Mouse (Mus musculus): ENCODE data around the gene Pim3. TPM values are rescaled to one million over a fixed set of nuclear protein-coding genes. Genes with fewer than 3 reads are reported as not detected.

Pim3 gene
- polyA plus RNA-seq, 1 experiment from 2014 or later = 46.2 TPM

GRCm38 (mm10) chr15:88842300-88842673, 19.7 kb upstream of the Pim3 start:
- H3K27ac ChIP-seq (ENCODE audit: low read depth, low read length) = no peak overlapping the region
- 68% methylated on average over 3 of the region's 3 CpGs for WGBS
- no peaks in the 10 kb centered on the region for H3K9me3 ChIP-seq (ENCODE audit: control insufficient read depth, low read length)

GRCm38 (mm10) chr15:88843486-88844097, 18.4 kb upstream of the Pim3 start:
- H3K36me3 ChIP-seq (ENCODE audit: control insufficient read depth, insufficient read depth, low read length) = no peaks in the 10 kb centered on the region
- no peak overlapping the region for H3K27ac ChIP-seq (ENCODE audit: low read depth, low read length)
- no peak overlapping the region for H3K4me3 ChIP-seq (ENCODE audit: low read length)
- ATAC-seq (ENCODE audit: low FRiP score, low TSS enrichment) = no peak
- no peak overlapping the region for H3K4me2 ChIP-seq (replicated peaks; ENCODE audit: low read depth, low read length)
- H3K4me1 ChIP-seq (ENCODE audit: control insufficient read depth, insufficient read depth, low read length) = peaks cover 5% of the 10 kb centered on the region; the same call in 1 of the 2 replicates
- H3K27me3 ChIP-seq (ENCODE audit: control insufficient read depth, insufficient read depth, low read length) = no peaks in the 10 kb centered on the region
- no peaks in the 10 kb centered on the region for H3K9me3 ChIP-seq (ENCODE audit: control insufficient read depth, low read length)
- no peak overlapping the region for H3K9ac ChIP-seq (ENCODE audit: low read depth, low read length)
- WGBS = 38% methylated on average over 8 of the region's 8 CpGs

More at GRCm38 (mm10) chr15:88842300-88842673, 19.7 kb upstream of the Pim3 start:
- no peak overlapping the region for H3K4me3 ChIP-seq (ENCODE audit: low read length)
- H3K4me2 ChIP-seq (replicated peaks; ENCODE audit: low read depth, low read length) = no peak overlapping the region
- no peak for ATAC-seq (ENCODE audit: low FRiP score, low TSS enrichment)
- H3K27me3 ChIP-seq (ENCODE audit: control insufficient read depth, insufficient read depth, low read length) = no peaks in the 10 kb centered on the region
- H3K36me3 ChIP-seq (ENCODE audit: control insufficient read depth, insufficient read depth, low read length) = no peaks in the 10 kb centered on the region
- H3K9ac ChIP-seq (ENCODE audit: low read depth, low read length) = no peak overlapping the region
- peaks cover 10% of the 10 kb centered on the region; the same call in 1 of the 2 replicates for H3K4me1 ChIP-seq (ENCODE audit: control insufficient read depth, insufficient read depth, low read length)

- 88% methylated on average over 7 of the region's 7 CpGs for WGBS
- no peak for ATAC-seq (ENCODE audit: low FRiP score, low TSS enrichment)
- H3K4me3 ChIP-seq (ENCODE audit: low read length) = no peak overlapping the region
- no peaks in the 10 kb centered on the region for H3K27me3 ChIP-seq (ENCODE audit: control insufficient read depth, insufficient read depth, low read length)
- no peaks in the 10 kb centered on the region for H3K4me1 ChIP-seq (ENCODE audit: control insufficient read depth, insufficient read depth, low read length)
- no peak overlapping the region for H3K4me2 ChIP-seq (replicated peaks; ENCODE audit: low read depth, low read length)
- no peak overlapping the region for H3K9ac ChIP-seq (ENCODE audit: low read depth, low read length)
- H3K27ac ChIP-seq (ENCODE audit: low read depth, low read length) = no peak overlapping the region
- no peaks in the 10 kb centered on the region for H3K9me3 ChIP-seq (ENCODE audit: control insufficient read depth, low read length)
- no peaks in the 10 kb centered on the region for H3K36me3 ChIP-seq (ENCODE audit: control insufficient read depth, insufficient read depth, low read length)
These were observed 17.0 kb upstream of the Pim3 start for GRCm38 (mm10) chr15:88844966-88845365.

- WGBS = 100% methylated on average over 1 of the region's 1 CpGs
- Histone ChIP-seq H3K27me3 (ENCODE audit: control insufficient read depth, insufficient read depth, low read length) (no peaks in the 10 kb centered on the region), H3K4me2 (replicated peaks; ENCODE audit: low read depth, low read length) (no peak overlapping the region), H3K9me3 (ENCODE audit: control insufficient read depth, low read length) (no peaks in the 10 kb centered on the region), H3K36me3 (ENCODE audit: control insufficient read depth, insufficient read depth, low read length) (no peaks in the 10 kb centered on the region), H3K4me3 (ENCODE audit: low read length) (no peak overlapping the region), H3K27ac (ENCODE audit: low read depth, low read length) (no peak overlapping the region), H3K9ac (ENCODE audit: low read depth, low read length) (no peak overlapping the region), H3K4me1 (ENCODE audit: control insufficient read depth, insufficient read depth, low read length) (peaks cover 14% of the 10 kb centered on the region; the same call in 1 of the 2 replicates)
- no peak for ATAC-seq (ENCODE audit: low FRiP score, low TSS enrichment)
These were observed 13.3 kb upstream of the Pim3 start for GRCm38 (mm10) chr15:88848661-88849060.

DNA sequence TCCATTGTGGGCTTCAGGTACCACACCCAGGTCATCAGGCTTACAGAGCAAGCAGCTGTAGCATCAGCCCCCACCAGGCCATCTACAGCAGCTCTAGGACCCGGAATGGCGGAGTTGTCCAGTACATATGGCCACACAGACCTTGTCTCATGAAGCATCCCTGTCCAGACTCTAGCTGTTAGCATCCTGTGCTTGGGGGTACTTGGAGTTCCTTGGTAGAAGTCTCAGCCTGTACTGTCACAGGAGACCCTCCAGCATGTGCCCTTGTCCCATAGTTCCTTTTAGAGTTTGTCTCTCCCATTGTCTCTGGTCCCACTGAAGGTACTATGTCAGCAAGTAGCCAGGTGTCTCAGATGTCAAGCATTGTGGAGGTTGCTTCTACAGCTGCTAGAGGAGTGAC, 12.4 kb upstream of the Pim3 start:
- ATAC-seq (ENCODE audit: low FRiP score, low TSS enrichment) = no peak
- no peak overlapping the region for H3K9ac ChIP-seq (ENCODE audit: low read depth, low read length)
- H3K36me3 ChIP-seq (ENCODE audit: control insufficient read depth, insufficient read depth, low read length) = no peaks in the 10 kb centered on the region
- no peak overlapping the region for H3K4me2 ChIP-seq (replicated peaks; ENCODE audit: low read depth, low read length)
- no peaks in the 10 kb centered on the region for H3K27me3 ChIP-seq (ENCODE audit: control insufficient read depth, insufficient read depth, low read length)
- H3K4me3 ChIP-seq (ENCODE audit: low read length) = no peak overlapping the region
- no peaks in the 10 kb centered on the region for H3K9me3 ChIP-seq (ENCODE audit: control insufficient read depth, low read length)
- peaks cover 21% of the 10 kb centered on the region for H3K4me1 ChIP-seq (ENCODE audit: control insufficient read depth, insufficient read depth, low read length)
- no peak overlapping the region for H3K27ac ChIP-seq (ENCODE audit: low read depth, low read length)
- WGBS = 90% methylated on average over 2 of the region's 2 CpGs

GRCm38 (mm10) chr15:88850146-88850826, 11.7 kb upstream of the Pim3 start:
- H3K4me2 ChIP-seq (replicated peaks; ENCODE audit: low read depth, low read length) = no peak overlapping the region
- no peak; the same call in 1 of the 2 replicates for ATAC-seq (ENCODE audit: low FRiP score, low TSS enrichment)
- H3K9me3 ChIP-seq (ENCODE audit: control insufficient read depth, low read length) = no peaks in the 10 kb centered on the region
- H3K4me1 ChIP-seq (ENCODE audit: control insufficient read depth, insufficient read depth, low read length) = peaks cover 28% of the 10 kb centered on the region
- no peak overlapping the region for H3K4me3 ChIP-seq (ENCODE audit: low read length)
- no peaks in the 10 kb centered on the region for H3K36me3 ChIP-seq (ENCODE audit: control insufficient read depth, insufficient read depth, low read length)
- H3K27me3 ChIP-seq (ENCODE audit: control insufficient read depth, insufficient read depth, low read length) = no peaks in the 10 kb centered on the region
- WGBS = 74% methylated on average over 10 of the region's 10 CpGs
- H3K27ac ChIP-seq (ENCODE audit: low read depth, low read length) = no peak overlapping the region
- no peak overlapping the region for H3K9ac ChIP-seq (ENCODE audit: low read depth, low read length)

GRCm38 (mm10) chr15:88851076-88851475, 10.9 kb upstream of the Pim3 start:
- Histone ChIP-seq H3K4me1 (ENCODE audit: control insufficient read depth, insufficient read depth, low read length) (peaks cover 29% of the 10 kb centered on the region), H3K27me3 (ENCODE audit: control insufficient read depth, insufficient read depth, low read length) (no peaks in the 10 kb centered on the region), H3K4me2 (replicated peaks; ENCODE audit: low read depth, low read length) (no peak overlapping the region), H3K9me3 (ENCODE audit: control insufficient read depth, low read length) (no peaks in the 10 kb centered on the region), H3K27ac (ENCODE audit: low read depth, low read length) (peak overlapping the region; percentile 48), H3K4me3 (ENCODE audit: low read length) (no peak overlapping the region), H3K9ac (ENCODE audit: low read depth, low read length) (no peak overlapping the region), H3K36me3 (ENCODE audit: control insufficient read depth, insufficient read depth, low read length) (no peaks in the 10 kb centered on the region)
- 45% methylated on average over 3 of the region's 3 CpGs for WGBS
- ATAC-seq (ENCODE audit: low FRiP score, low TSS enrichment) = peak; percentile 28; the same call in 1 of the 2 replicates

DNA sequence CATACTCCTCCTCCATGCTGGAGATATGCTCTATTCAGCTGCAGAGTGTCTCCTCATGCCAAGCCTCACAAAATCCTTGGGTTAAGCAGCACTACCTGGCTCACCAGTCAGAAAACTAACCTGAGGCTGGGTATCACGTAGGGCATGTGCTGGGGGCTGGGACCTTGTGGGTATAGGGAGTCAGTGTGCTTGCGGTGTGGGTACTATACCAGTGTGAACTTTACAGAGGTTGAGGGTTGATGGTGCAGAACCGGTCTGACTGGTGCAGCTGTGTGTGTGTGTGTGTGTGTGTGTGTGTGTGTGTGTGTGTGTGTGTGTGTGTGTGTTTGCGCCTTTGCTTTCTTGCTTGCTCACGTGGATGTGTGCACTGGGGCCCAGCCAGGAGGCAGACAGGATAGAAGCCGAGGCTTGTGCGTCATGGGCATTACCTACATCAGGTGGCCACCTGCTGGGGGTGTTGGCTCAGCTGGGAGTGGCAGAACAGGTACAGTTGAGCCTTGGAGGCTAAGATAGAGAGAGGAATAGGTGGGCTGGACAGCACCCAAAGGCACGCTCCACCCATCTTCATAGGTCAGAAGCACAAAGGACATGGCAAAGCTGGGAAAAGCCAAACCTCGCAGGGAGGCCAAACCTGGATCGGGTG, 10.4 kb upstream of the Pim3 start:
- Histone ChIP-seq H3K27me3 (ENCODE audit: control insufficient read depth, insufficient read depth, low read length) (no peaks in the 10 kb centered on the region), H3K4me2 (replicated peaks; ENCODE audit: low read depth, low read length) (no peak overlapping the region), H3K4me3 (ENCODE audit: low read length) (no peak overlapping the region), H3K9ac (ENCODE audit: low read depth, low read length) (no peak overlapping the region), H3K9me3 (ENCODE audit: control insufficient read depth, low read length) (no peaks in the 10 kb centered on the region), H3K36me3 (ENCODE audit: control insufficient read depth, insufficient read depth, low read length) (no peaks in the 10 kb centered on the region), H3K4me1 (ENCODE audit: control insufficient read depth, insufficient read depth, low read length) (peaks cover 29% of the 10 kb centered on the region), H3K27ac (ENCODE audit: low read depth, low read length) (peak overlapping the region; percentile 48)
- 59% methylated on average over 10 of the region's 10 CpGs for WGBS
- ATAC-seq (ENCODE audit: low FRiP score, low TSS enrichment) = peak; percentile 68

- no peak for ATAC-seq (ENCODE audit: low FRiP score, low TSS enrichment)
- 81% methylated on average over 9 of the region's 9 CpGs for WGBS
- H3K27me3 ChIP-seq (ENCODE audit: control insufficient read depth, insufficient read depth, low read length) = no peaks in the 10 kb centered on the region
- H3K9me3 ChIP-seq (ENCODE audit: control insufficient read depth, low read length) = no peaks in the 10 kb centered on the region
- H3K9ac ChIP-seq (ENCODE audit: low read depth, low read length) = no peak overlapping the region
- no peaks in the 10 kb centered on the region for H3K36me3 ChIP-seq (ENCODE audit: control insufficient read depth, insufficient read depth, low read length)
- H3K4me3 ChIP-seq (ENCODE audit: low read length) = no peak overlapping the region
- H3K4me1 ChIP-seq (ENCODE audit: control insufficient read depth, insufficient read depth, low read length) = peaks cover 29% of the 10 kb centered on the region
- H3K27ac ChIP-seq (ENCODE audit: low read depth, low read length) = no peak overlapping the region
- H3K4me2 ChIP-seq (replicated peaks; ENCODE audit: low read depth, low read length) = no peak overlapping the region
These were observed 8.9 kb upstream of the Pim3 start for GRCm38 (mm10) chr15:88853106-88853505.
